Mouse (Mus musculus) fibroblast of lung, adult 2 months (primary cell): Measurements from ENCODE around the gene Atp9a.

Source experiments
- DNase-seq: peaks from one replicate; pipeline ENCODE4 v3.0.0-alpha.2; 2011; ENCODE audit warnings: low read depth

The Atp9a gene

GRCm38 (mm10) chr2:168600750-168601490, 141.3 kb downstream of the Atp9a start:
- DNase-seq: no peak

- no peak for DNase-seq
Measured at GRCm38 (mm10) chr2:168595693-168596092, 146.5 kb downstream of the Atp9a start.

GRCm38 (mm10) chr2:168593676-168594075, 148.5 kb downstream of the Atp9a start:
- no peak for DNase-seq

GRCm38 (mm10) chr2:168593004-168593403, 149.2 kb downstream of the Atp9a start:
- no peak for DNase-seq

GRCm38 (mm10) chr2:168591076-168591475, 151.1 kb downstream of the Atp9a start:
- DNase-seq: no peak

GRCm38 (mm10) chr2:168590556-168590955, 151.7 kb downstream of the Atp9a start:
- no peak for DNase-seq

GRCm38 (mm10) chr2:168590168-168590551, 152.0 kb downstream of the Atp9a start:
- DNase-seq: no peak

- no peak for DNase-seq
Measured at GRCm38 (mm10) chr2:168589368-168590167, 152.6 kb downstream of the Atp9a start.

GRCm38 (mm10) chr2:168588591-168589367, 153.4 kb downstream of the Atp9a start:
- DNase-seq: no peak

- no peak for DNase-seq
Measured at GRCm38 (mm10) chr2:168587159-168587558, 155.1 kb downstream of the Atp9a start.

GRCm38 (mm10) chr2:168586512-168586911, 155.7 kb downstream of the Atp9a start:
- DNase-seq: no peak

- DNase-seq: no peak
Measured at GRCm38 (mm10) chr2:168584857-168585256, 157.4 kb downstream of the Atp9a start.
